Mouse (Mus musculus): Measurements from ENCODE around the gene Ldlrad1.

The Ldlrad1 gene

GRCm38 (mm10) chr4:107208880-107209279, at the start of gene Ldlrad1:
TSS of gene Ldlrad1 (plus strand) at chr4:107209180.
- in situ Hi-C loops (cut with MboI; ENCODE audit: unreplicated experiment in 2 of 2), result no loop called here

GRCm38 (mm10) chr4:107160181-107160580, 48.8 kb upstream of the Ldlrad1 start:
- in situ Hi-C loops (cut with MboI; ENCODE audit: unreplicated experiment in 2 of 2), result loop anchor here (5.0 to 10.0 kb wide), 5 partner anchors 245 to 525 kb away; partner anchors contain the start of gene Ssbp3 (in 1 of the 2)

GRCm38 (mm10) chr4:107163341-107163740, 45.6 kb upstream of the Ldlrad1 start:
- in situ Hi-C loops (cut with MboI; ENCODE audit: unreplicated experiment in 2 of 2), result loop anchor here (5.0 to 10.0 kb wide), 5 partner anchors 249 to 529 kb away; partner anchors contain the start of gene Ssbp3 (in 1 of the 2)

GRCm38 (mm10) chr4:107163756-107164587, 45.0 kb upstream of the Ldlrad1 start:
- in situ Hi-C loops (cut with MboI; ENCODE audit: unreplicated experiment in 2 of 2), result loop anchor here (5.0 to 10.0 kb wide), 5 partner anchors 249 to 529 kb away; partner anchors contain the start of gene Ssbp3 (in 1 of the 2)

- in situ Hi-C loops (cut with MboI; ENCODE audit: unreplicated experiment in 2 of 2), result loop anchor here (5.0 to 10.0 kb wide), 5 partner anchors 179 to 534 kb away; partner anchors contain the start of gene Ssbp3 (in 1 of the 2)
Measured at GRCm38 (mm10) chr4:107166700-107167099, 42.3 kb upstream of the Ldlrad1 start.

- in situ Hi-C loops (cut with MboI; ENCODE audit: unreplicated experiment in 2 of 2), result loop anchor here (5.0 to 10.0 kb wide), 5 partner anchors 180 to 535 kb away; partner anchors contain the start of gene Ssbp3 (in 1 of the 2)
Measured at GRCm38 (mm10) chr4:107167798-107168197, 41.2 kb upstream of the Ldlrad1 start.

- in situ Hi-C loops (cut with MboI; ENCODE audit: unreplicated experiment in 2 of 2), result loop anchor here (5.0 to 10.0 kb wide), 2 partner anchors 177 to 185 kb away; no protein-coding TSS in a partner anchor
Measured at GRCm38 (mm10) chr4:107177506-107177905, 31.5 kb upstream of the Ldlrad1 start.

GRCm38 (mm10) chr4:107178182-107178829, 30.7 kb upstream of the Ldlrad1 start, which contains the start of gene Tmem59:
TSS of gene Tmem59 (plus strand) at chr4:107178399.
- in situ Hi-C loops (cut with MboI; ENCODE audit: unreplicated experiment in 2 of 2), result loop anchor here (5.0 to 10.0 kb wide), 2 partner anchors 176 to 184 kb away; no protein-coding TSS in a partner anchor

- in situ Hi-C loops (cut with MboI; ENCODE audit: unreplicated experiment in 2 of 2), result loop anchor here (5.0 to 10.0 kb wide), 2 partner anchors 176 to 183 kb away; no protein-coding TSS in a partner anchor
Measured at GRCm38 (mm10) chr4:107178830-107179490, 30.0 kb upstream of the Ldlrad1 start, which contains the start of gene Tceanc2. TSS of gene Tceanc2 (minus strand) at chr4:107179116.

- in situ Hi-C loops (cut with MboI; ENCODE audit: unreplicated experiment in 2 of 2), result loop anchor here (5.0 to 10.0 kb wide), 2 partner anchors 175 to 183 kb away; no protein-coding TSS in a partner anchor
Measured at GRCm38 (mm10) chr4:107179561-107179960, 29.4 kb upstream of the Ldlrad1 start.

GRCm38 (mm10) chr4:107180746-107181145, 28.2 kb upstream of the Ldlrad1 start:
- in situ Hi-C loops (cut with MboI; ENCODE audit: unreplicated experiment in 2 of 2), result no loop called here

GRCm38 (mm10) chr4:107181866-107182265, 27.1 kb upstream of the Ldlrad1 start:
- in situ Hi-C loops (cut with MboI; ENCODE audit: unreplicated experiment in 2 of 2), result no loop called here

- in situ Hi-C loops (cut with MboI; ENCODE audit: unreplicated experiment in 2 of 2), result no loop called here
Measured at GRCm38 (mm10) chr4:107182796-107183195, 26.2 kb upstream of the Ldlrad1 start.

GRCm38 (mm10) chr4:107183203-107183602, 25.8 kb upstream of the Ldlrad1 start:
- in situ Hi-C loops (cut with MboI; ENCODE audit: unreplicated experiment in 2 of 2), result no loop called here

- in situ Hi-C loops (cut with MboI; ENCODE audit: unreplicated experiment in 2 of 2), result no loop called here
Measured at GRCm38 (mm10) chr4:107185703-107186102, 23.3 kb upstream of the Ldlrad1 start.

- in situ Hi-C loops (cut with MboI; ENCODE audit: unreplicated experiment in 2 of 2), result no loop called here
Measured at GRCm38 (mm10) chr4:107193841-107194240, 15.1 kb upstream of the Ldlrad1 start.

- in situ Hi-C loops (cut with MboI; ENCODE audit: unreplicated experiment in 2 of 2), result no loop called here
Measured at GRCm38 (mm10) chr4:107196454-107196853, 12.5 kb upstream of the Ldlrad1 start.

- in situ Hi-C loops (cut with MboI; ENCODE audit: unreplicated experiment in 2 of 2), result no loop called here
Measured at GRCm38 (mm10) chr4:107198072-107198471, 10.9 kb upstream of the Ldlrad1 start.

- in situ Hi-C loops (cut with MboI; ENCODE audit: unreplicated experiment in 2 of 2), result loop anchor here in 1 of 2 experiments (5.0 kb wide), 1 partner anchor 36 kb away; no protein-coding TSS in a partner anchor
Measured at GRCm38 (mm10) chr4:107201779-107202178, 7.2 kb upstream of the Ldlrad1 start.

- in situ Hi-C loops (cut with MboI; ENCODE audit: unreplicated experiment in 2 of 2), result loop anchor here in 1 of 2 experiments (5.0 kb wide), 1 partner anchor 34 kb away; no protein-coding TSS in a partner anchor
Measured at GRCm38 (mm10) chr4:107203001-107203400, 6.0 kb upstream of the Ldlrad1 start.

All from v-Abl transformed pro-B cells (cell line).